Mouse (Mus musculus): ENCODE results near the gene Irf2bp1. TPM values are rescaled to one million over a fixed set of nuclear protein-coding genes. Genes with fewer than 3 reads are reported as not detected.

Irf2bp1 gene
- 11.5 and 17.6 TPM in 2 replicates for polyA plus RNA-seq (2015; fragmentation: Nextera tagmentation; extraction: Ambion mirVana)

DNA sequence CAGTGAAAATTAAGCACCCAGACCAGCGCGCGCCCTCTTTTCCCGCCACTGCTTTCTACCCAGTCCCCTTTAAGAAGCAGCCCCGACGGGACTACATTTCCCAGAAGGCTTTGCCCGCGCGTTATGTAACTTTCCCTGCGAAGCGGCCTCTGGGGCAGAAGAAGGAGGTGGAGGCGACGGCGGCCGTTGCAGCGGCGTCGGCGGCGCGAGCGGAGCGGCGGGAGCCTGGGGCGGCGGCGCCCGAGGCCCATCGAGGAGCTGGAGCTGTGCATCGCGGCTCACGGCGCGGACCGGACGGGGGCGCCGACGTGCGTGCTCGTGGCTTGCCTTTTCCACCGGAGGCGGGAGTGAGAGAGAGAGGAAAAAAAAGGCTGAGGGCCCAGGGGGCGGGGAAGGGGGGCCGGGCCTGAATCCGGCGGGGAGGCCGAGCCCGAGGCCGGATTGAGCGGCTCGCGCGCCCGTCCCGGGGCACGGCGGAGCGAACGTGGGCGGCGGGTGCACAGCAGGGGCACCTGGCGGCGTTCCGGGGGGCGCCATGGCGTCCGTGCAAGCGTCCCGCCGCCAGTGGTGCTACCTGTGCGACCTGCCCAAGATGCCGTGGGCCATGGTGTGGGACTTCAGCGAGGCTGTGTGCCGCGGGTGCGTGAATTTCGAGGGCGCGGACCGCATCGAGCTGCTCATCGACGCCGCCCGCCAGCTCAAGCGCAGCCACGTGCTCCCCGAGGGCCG is at the start of gene Irf2bp1:
Gene Irf2bp1, plus strand, starts transcription at position 143 of the 729 bp plus-strand sequence.
- H3K27ac ChIP-seq, result peak within 1 kb of the TSS; percentile 95
- H3K4me3 ChIP-seq, result peak within 1 kb of the TSS; percentile 77
- H3K4me2 ChIP-seq, result peak within 1 kb of the TSS; percentile 93
- peaks cover 22% of the 10 kb centered on the region for H3K36me3 ChIP-seq
- H3K27me3 ChIP-seq, result no peaks in the 10 kb centered on the region
- peak within 1 kb of the TSS; percentile 89 for H3K9ac ChIP-seq
- no peaks in the 10 kb centered on the region for H3K9me3 ChIP-seq (replicated peaks)
- whole genome bisulfite sequencing, result under 1% methylated on average over 83 of the region's 90 CpGs
- peak; percentile 68 for ATAC-seq (replicated peaks; ENCODE audit: insufficient number of reproducible peaks, insufficient read depth, low FRiP score, low read depth)
- peaks cover 60% of the 10 kb centered on the region for H3K4me1 ChIP-seq (replicated peaks)

DNA sequence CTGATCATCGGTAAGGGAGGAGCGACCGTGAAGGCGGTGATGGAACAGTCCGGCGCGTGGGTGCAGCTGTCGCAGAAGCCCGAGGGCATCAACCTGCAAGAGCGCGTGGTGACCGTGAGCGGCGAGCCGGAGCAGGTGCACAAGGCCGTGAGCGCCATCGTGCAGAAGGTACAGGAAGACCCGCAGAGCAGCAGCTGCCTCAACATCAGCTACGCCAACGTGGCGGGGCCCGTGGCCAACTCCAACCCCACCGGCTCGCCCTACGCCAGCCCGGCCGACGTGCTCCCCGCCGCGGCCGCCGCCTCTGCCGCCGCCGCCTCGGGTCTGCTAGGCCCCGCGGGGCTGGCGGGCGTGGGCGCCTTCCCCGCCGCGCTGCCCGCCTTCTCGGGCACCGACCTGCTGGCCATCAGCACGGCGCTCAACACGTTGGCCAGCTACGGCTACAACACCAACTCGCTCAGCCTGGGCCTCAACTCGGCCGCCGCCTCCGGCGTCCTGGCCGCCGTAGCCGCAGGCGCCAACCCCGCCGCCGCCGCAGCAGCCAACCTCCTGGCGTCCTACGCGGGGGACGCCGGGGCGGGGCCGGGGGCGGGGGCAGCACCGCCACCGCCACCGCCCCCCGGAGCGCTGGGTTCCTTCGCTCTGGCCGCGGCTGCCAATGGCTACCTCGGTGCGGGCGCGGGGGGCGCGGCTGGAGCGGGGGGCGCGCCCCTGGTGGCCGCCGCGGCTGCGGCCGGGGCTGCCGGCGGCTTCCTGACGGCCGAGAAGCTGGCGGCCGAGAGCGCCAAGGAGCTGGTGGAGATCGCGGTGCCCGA is 46.1 kb upstream of the Irf2bp1 start:
- Histone ChIP-seq H3K36me3 (no peaks in the 10 kb centered on the region), H3K4me1 (replicated peaks) (peaks cover 25% of the 10 kb centered on the region), H3K27ac (peak overlapping the region; percentile 48), H3K4me2 (peak overlapping the region; percentile 98), H3K9ac (peak overlapping the region; percentile 60), H3K4me3 (peak overlapping the region; percentile 63), H3K27me3 (peaks cover 55% of the 10 kb centered on the region), H3K9me3 (replicated peaks) (no peaks in the 10 kb centered on the region)
- peak; percentile 82 for ATAC-seq (replicated peaks; ENCODE audit: insufficient number of reproducible peaks, insufficient read depth, low FRiP score, low read depth)
- under 1% methylated on average over 103 of the region's 107 CpGs for WGBS

DNA sequence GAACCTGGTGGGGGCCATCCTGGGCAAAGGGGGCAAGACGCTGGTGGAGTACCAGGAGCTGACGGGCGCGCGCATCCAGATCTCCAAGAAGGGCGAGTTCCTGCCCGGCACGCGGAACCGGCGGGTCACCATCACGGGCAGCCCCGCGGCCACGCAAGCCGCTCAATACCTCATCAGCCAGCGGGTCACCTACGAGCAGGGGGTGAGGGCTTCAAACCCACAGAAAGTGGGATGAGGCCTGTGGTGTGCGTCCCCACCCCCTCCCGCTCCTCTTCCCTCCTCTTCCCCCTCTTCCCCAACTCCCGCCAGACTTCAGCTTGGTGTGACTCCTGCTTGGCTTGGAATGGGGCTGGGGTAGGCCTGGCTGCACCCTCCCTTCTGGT is 45.5 kb upstream of the Irf2bp1 start:
- Histone ChIP-seq H3K27ac (peak overlapping the region; percentile 43), H3K4me3 (peak overlapping the region; percentile 63), H3K9me3 (replicated peaks) (no peaks in the 10 kb centered on the region), H3K4me1 (replicated peaks) (peaks cover 30% of the 10 kb centered on the region), H3K27me3 (peaks cover 61% of the 10 kb centered on the region), H3K36me3 (no peaks in the 10 kb centered on the region), H3K4me2 (peak overlapping the region; percentile 98), H3K9ac (peak overlapping the region; percentile 60)
- WGBS, result 0% methylated on average over 21 of the region's 21 CpGs
- ATAC-seq (replicated peaks; ENCODE audit: insufficient number of reproducible peaks, insufficient read depth, low FRiP score, low read depth), result 0 out of 2 replicates have a peak, but pooled peaks have one; percentile 1

DNA sequence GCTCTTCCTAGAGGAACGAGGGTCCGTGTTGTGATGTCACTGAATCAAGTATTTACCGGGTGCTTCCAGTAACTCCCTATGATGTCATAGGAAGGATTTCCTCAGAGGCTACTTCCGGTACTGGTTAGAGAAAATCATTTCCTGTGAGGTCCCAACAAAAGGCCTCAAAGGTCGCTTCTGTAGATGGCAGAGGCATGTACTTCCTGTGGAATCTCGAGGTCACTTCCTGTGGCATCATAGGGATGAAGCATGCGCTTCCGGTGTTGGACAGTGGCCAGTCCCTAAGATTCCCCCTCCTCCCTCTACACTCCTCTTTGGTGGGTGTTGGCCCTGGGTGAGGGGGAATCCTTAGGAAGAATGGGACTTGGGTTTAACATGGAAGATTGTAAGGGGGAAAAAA is 44.4 kb upstream of the Irf2bp1 start:
- peaks cover 72% of the 10 kb centered on the region for H3K27me3 ChIP-seq
- H3K27ac ChIP-seq, result peak overlapping the region; percentile 33
- 45% methylated on average over 8 of the region's 8 CpGs for WGBS
- no peak for ATAC-seq (replicated peaks; ENCODE audit: insufficient number of reproducible peaks, insufficient read depth, low FRiP score, low read depth)
- peak overlapping the region; percentile 2; the same call in 1 of the 2 replicates for H3K4me3 ChIP-seq
- no peaks in the 10 kb centered on the region for H3K36me3 ChIP-seq
- H3K4me1 ChIP-seq (replicated peaks), result peaks cover 36% of the 10 kb centered on the region
- peak overlapping the region; percentile 98 for H3K4me2 ChIP-seq
- no peak overlapping the region for H3K9ac ChIP-seq
- H3K9me3 ChIP-seq (replicated peaks), result no peaks in the 10 kb centered on the region

DNA sequence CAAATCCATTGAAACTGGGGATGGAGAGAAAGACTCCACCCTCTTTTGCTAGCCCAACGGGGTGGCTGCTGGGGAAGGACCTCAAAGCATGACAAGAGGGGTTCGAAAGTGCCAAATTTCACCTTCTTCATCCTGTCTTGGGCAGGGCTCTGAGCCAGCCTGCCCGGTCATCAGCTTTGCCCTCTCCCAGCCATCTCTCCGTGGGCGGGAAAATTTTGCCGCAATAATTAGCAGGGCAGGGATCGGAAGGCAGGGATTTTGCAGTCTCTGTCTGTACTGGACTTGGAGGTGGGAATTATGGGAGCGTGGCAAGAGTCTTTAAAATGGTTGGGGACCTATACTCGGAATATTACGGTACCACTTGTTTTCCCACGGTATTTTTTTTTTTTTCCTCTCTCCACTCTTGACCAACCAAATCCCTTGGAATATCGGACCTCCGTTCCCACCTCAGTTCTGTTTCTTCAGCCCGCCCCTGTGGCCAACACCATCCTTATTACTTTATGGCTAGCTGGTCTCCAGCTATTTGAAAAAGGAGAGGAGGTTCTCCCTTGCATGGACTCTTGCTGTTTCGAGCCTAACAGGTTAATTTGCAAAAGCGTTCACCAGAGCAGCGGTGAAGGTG is 41.6 kb upstream of the Irf2bp1 start:
- Histone ChIP-seq H3K4me1 (replicated peaks) (peaks cover 30% of the 10 kb centered on the region), H3K4me3 (peak overlapping the region; percentile 24), H3K27me3 (peaks cover 82% of the 10 kb centered on the region), H3K27ac (no peak overlapping the region), H3K36me3 (no peaks in the 10 kb centered on the region), H3K9me3 (replicated peaks) (no peaks in the 10 kb centered on the region), H3K4me2 (peak overlapping the region; percentile 46), H3K9ac (no peak overlapping the region)
- 3% methylated on average over 17 of the region's 17 CpGs for WGBS
- ATAC-seq (replicated peaks; ENCODE audit: insufficient number of reproducible peaks, insufficient read depth, low FRiP score, low read depth), result no peak

DNA sequence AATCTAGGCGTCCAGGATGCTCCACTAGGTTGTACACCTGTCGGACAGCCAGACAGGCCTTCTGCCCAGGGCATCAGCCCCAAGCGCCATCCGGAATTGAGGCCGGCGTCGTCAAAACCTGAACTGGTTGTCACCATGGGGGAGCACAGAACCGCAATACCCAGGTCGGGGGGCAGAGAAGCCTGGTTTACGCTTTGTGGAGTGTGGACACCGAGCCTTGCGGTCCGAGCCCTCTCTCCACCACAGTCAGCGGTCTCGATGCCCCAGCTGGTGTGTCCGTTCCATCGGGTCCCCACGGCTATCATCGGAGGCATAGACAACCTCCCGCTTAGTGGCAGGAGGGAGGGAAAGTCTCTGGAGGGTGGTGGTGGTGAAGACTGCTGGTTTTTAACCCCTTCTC is 41.0 kb upstream of the Irf2bp1 start:
- H3K36me3 ChIP-seq, result no peaks in the 10 kb centered on the region
- no peak overlapping the region for H3K9ac ChIP-seq
- H3K27me3 ChIP-seq, result peaks cover 85% of the 10 kb centered on the region
- H3K4me3 ChIP-seq, result peak overlapping the region; percentile 24
- H3K4me1 ChIP-seq (replicated peaks), result peaks cover 25% of the 10 kb centered on the region
- WGBS, result under 1% methylated on average over 20 of the region's 20 CpGs
- H3K4me2 ChIP-seq, result peak overlapping the region; percentile 46
- H3K9me3 ChIP-seq (replicated peaks), result no peaks in the 10 kb centered on the region
- ATAC-seq (replicated peaks; ENCODE audit: insufficient number of reproducible peaks, insufficient read depth, low FRiP score, low read depth), result no peak
- H3K27ac ChIP-seq, result no peak overlapping the region

DNA sequence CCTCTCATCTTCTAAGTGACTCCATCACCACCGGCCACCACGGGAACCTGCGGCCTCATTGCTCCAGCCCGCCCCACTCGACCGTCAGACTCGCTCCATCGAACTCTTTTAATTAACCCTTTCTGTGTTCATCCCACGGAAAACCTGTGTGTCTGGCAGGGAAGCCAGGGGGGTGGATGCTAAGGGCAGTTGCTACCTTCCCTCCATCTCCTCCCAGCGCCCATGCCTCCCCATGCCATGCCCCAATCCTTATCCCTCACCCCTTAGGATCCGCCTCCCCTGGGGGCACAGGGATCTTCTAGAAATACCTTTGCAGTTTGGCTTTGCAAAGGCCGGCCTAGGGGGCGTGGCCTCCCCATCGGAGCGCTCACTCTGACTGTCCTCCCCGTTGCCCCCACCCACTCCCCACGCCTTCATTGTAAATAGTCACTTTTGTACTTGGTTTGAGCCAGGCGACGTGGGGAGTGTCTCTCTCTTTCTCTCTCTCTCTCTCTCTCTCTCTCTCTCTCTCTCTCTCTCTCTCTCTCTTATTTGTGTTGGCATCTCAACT is 40.5 kb upstream of the Irf2bp1 start:
- WGBS, result 2% methylated on average over 19 of the region's 19 CpGs
- no peak overlapping the region for H3K4me3 ChIP-seq
- H3K9me3 ChIP-seq (replicated peaks), result no peaks in the 10 kb centered on the region
- H3K4me1 ChIP-seq (replicated peaks), result peaks cover 20% of the 10 kb centered on the region
- H3K36me3 ChIP-seq, result no peaks in the 10 kb centered on the region
- no peak overlapping the region for H3K27ac ChIP-seq
- peaks cover 82% of the 10 kb centered on the region for H3K27me3 ChIP-seq
- H3K4me2 ChIP-seq, result no peak overlapping the region
- ATAC-seq (replicated peaks; ENCODE audit: insufficient number of reproducible peaks, insufficient read depth, low FRiP score, low read depth), result no peak
- H3K9ac ChIP-seq, result no peak overlapping the region

DNA sequence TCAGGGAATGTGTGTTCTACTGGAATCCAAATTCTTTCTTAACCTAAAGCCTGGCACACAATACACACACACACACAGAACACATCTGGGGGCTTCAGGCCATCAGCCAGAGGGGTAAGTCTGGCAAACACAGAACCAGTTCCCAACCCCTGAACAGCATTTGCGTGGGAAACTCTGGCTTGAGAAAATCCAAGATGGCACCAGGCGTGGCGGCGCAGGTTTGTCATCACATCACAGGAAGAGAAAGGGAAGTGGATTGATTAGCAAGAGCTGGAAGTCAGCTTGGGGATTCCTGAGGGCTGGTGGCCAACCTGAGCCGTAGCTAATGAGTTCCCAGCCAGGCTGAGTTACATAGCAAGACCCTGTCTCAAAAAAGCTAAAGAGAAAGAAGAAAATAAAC is 38.5 kb upstream of the Irf2bp1 start:
- H3K36me3 ChIP-seq, result no peaks in the 10 kb centered on the region
- H3K4me1 ChIP-seq (replicated peaks), result peaks cover 15% of the 10 kb centered on the region
- no peak overlapping the region for H3K27ac ChIP-seq
- H3K4me3 ChIP-seq, result no peak overlapping the region
- no peak for ATAC-seq (replicated peaks; ENCODE audit: insufficient number of reproducible peaks, insufficient read depth, low FRiP score, low read depth)
- no peak overlapping the region for H3K9ac ChIP-seq
- H3K27me3 ChIP-seq, result peaks cover 65% of the 10 kb centered on the region
- no peaks in the 10 kb centered on the region for H3K9me3 ChIP-seq (replicated peaks)
- no peak overlapping the region for H3K4me2 ChIP-seq
- 81% methylated on average over 5 of the region's 5 CpGs for WGBS

DNA sequence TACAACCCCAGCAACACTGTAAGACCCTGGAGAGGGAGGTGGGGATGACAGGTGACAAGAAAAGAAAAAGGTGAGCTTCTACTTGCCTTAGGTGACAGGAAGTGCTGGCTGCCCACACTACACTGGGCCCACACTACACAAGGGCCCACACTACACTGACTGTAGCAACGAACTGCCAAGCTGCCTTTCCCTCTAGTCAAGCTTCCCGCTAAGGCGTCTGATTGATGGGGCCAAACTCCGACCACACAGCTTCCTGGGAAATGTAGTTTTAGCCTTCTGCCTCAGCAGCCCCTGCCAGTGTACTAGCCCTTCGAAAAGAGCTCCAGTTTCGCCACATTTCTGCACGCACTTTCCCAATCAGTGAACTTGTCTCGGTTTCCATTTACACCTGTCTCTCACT is 36.2 kb upstream of the Irf2bp1 start:
- Histone ChIP-seq H3K4me2 (no peak overlapping the region), H3K4me3 (no peak overlapping the region), H3K27ac (no peak overlapping the region), H3K9me3 (replicated peaks) (no peaks in the 10 kb centered on the region), H3K9ac (no peak overlapping the region), H3K27me3 (peaks cover 42% of the 10 kb centered on the region), H3K36me3 (no peaks in the 10 kb centered on the region), H3K4me1 (replicated peaks) (peaks cover 12% of the 10 kb centered on the region)
- ATAC-seq (replicated peaks; ENCODE audit: insufficient number of reproducible peaks, insufficient read depth, low FRiP score, low read depth), result 0 out of 2 replicates have a peak, but pooled peaks have one; percentile 28
- 11% methylated on average over 8 of the region's 8 CpGs for WGBS

DNA sequence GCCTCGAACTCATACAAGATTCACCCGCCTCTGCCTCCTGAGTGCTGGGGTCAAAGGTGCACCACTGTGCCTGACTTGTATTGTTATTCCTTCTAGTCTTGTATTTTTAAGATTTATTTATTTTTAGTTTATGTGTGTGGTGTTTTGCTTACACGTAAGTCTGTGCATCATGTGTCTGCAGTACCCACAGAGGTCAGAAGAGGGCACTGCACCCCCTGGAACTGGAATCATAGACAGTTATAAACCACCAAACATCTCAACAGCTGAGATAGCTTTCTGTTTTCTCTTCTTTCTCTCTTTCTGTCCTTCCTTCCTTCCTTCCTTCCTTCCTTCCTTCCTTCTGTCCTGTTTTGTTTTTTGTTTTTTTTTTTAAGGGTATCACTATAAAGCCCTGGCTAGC is 32.9 kb upstream of the Irf2bp1 start:
- no peak overlapping the region for H3K9ac ChIP-seq
- H3K4me3 ChIP-seq, result no peak overlapping the region
- H3K4me2 ChIP-seq, result no peak overlapping the region
- no peaks in the 10 kb centered on the region for H3K36me3 ChIP-seq
- whole genome bisulfite sequencing, result 77% methylated on average over 3 of the region's 3 CpGs
- H3K4me1 ChIP-seq (replicated peaks), result no peaks in the 10 kb centered on the region
- H3K27ac ChIP-seq, result no peak overlapping the region
- no peak for ATAC-seq (replicated peaks; ENCODE audit: insufficient number of reproducible peaks, insufficient read depth, low FRiP score, low read depth)
- peaks cover 14% of the 10 kb centered on the region for H3K27me3 ChIP-seq
- no peaks in the 10 kb centered on the region for H3K9me3 ChIP-seq (replicated peaks)

DNA sequence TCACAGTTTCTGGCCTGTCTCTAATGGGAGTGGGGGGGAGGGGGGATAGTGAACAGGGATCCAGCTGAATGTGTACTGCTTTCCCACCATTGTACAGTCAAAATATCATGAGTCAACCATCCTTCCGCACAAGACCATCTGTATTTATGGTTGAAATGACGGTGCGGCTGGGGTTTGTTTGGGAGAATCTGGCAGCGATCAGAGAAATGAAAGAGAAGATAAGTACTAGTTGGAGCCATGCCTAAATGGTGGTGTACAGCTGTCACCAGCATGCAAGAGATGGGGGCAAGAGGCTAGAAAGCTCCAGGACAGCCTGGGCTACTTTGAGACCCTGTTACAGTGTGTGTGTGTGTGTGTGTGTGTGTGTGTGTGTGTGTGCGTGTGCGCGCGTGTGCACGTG is 25.5 kb upstream of the Irf2bp1 start:
- Histone ChIP-seq H3K4me2 (no peak overlapping the region), H3K27me3 (0 out of 2 replicates have a peak, but pooled peaks cover 4% of the 10 kb centered on the region), H3K4me1 (replicated peaks) (no peaks in the 10 kb centered on the region), H3K27ac (no peak overlapping the region), H3K9me3 (replicated peaks) (no peaks in the 10 kb centered on the region), H3K4me3 (no peak overlapping the region), H3K9ac (no peak overlapping the region), H3K36me3 (no peaks in the 10 kb centered on the region)
- ATAC-seq (replicated peaks; ENCODE audit: insufficient number of reproducible peaks, insufficient read depth, low FRiP score, low read depth), result no peak
- WGBS, result 83% methylated on average over 9 of the region's 9 CpGs

Data from heart, embryonic 15.5 days (tissue).